18 mouse cellular contexts compared by ENCODE assay signal in the genomic region with DNA sequence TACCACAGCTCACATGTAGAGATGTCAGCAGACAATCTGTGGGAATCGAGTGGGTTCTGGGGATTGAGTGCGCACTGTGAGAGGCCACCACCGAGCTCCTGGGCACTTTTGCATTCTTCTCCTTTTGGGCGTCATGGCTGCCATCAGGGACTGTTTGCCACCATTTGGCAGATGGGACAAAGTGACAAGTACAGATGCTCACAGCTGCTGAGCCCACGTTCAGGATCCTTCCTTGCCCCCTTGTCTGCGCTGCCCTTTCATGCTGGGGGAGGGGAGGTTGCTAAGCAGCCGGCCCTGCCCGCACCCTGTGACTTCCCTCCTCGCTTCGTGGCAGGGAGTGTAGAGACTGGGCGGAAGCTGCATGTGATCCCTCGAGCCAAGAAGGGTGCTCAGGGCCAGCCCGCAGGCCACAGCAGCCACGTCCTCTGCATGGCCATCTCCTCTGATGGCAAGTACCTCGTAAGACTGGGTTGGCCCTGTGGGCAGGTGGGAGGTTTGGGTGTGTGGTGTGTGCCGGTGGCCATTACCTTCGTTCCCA. TPM values are rescaled to one million over a fixed set of nuclear protein-coding genes. Genes with fewer than 3 reads are reported as not detected.
"Had no signal": no experiment of that assay in that cellular context is flagged by ENCODE, and none has a peak within 500 bp of the region (broad histone marks: within the 10 kb centered on the region; RNA-seq: fewer than 3 reads in every experiment).

No protein-coding gene starts in this region.

- H3K27me3 ChIP-seq: limb, embryonic 13.5 days; midbrain, embryonic 15.5 days; neural tube, embryonic 12.5 days had no signal

- H3K4me3 ChIP-seq: layer of hippocampus, adult 2 months; limb, embryonic 13.5 days; midbrain, embryonic 15.5 days; neural tube, embryonic 12.5 days had no signal

- H3K9me3 ChIP-seq: limb, embryonic 13.5 days; midbrain, embryonic 15.5 days; neural tube, embryonic 12.5 days had no signal

- DNase-seq: kidney, adult 11 months; kidney, adult 9 months; kidney, postnatal 36 days; left cerebral cortex, postnatal 4 days; lung, adult 2 months; lung, postnatal 36 days; thymus, postnatal 4 days had no signal

RNA-seq across cellular contexts. Expression of gene Gpr62, which starts 16.9 kb away (rescaled TPM):
- total RNA-seq: liver, adult 2 months; megakaryocyte progenitor cell, adult 5-6 weeks; neutrophil, adult 5-6 weeks had no signal

RNA-seq across cellular contexts. Expression of gene Iqcf1, which starts 17.1 kb away (rescaled TPM):
- total RNA-seq: layer of hippocampus, adult 2 months; layer of hippocampus, postnatal 10 days; left cerebral cortex, adult 18-20 months; left cerebral cortex, postnatal 10 days; left cerebral cortex, postnatal 4 days; liver, adult 2 months; megakaryocyte progenitor cell, adult 5-6 weeks; monocyte, adult 5-6 weeks; neutrophil, adult 5-6 weeks had no signal
